Mouse (Mus musculus) naive thymus-derived CD4-positive, alpha-beta T cell, adult 2 months (primary cell): ENCODE measurements around the gene St7l.

Experiments
- DNase-seq: peaks from one replicate; pipeline ENCODE4 v3.0.0-alpha.2; 2011; ENCODE audit warnings: low read depth

The St7l gene

DNA sequence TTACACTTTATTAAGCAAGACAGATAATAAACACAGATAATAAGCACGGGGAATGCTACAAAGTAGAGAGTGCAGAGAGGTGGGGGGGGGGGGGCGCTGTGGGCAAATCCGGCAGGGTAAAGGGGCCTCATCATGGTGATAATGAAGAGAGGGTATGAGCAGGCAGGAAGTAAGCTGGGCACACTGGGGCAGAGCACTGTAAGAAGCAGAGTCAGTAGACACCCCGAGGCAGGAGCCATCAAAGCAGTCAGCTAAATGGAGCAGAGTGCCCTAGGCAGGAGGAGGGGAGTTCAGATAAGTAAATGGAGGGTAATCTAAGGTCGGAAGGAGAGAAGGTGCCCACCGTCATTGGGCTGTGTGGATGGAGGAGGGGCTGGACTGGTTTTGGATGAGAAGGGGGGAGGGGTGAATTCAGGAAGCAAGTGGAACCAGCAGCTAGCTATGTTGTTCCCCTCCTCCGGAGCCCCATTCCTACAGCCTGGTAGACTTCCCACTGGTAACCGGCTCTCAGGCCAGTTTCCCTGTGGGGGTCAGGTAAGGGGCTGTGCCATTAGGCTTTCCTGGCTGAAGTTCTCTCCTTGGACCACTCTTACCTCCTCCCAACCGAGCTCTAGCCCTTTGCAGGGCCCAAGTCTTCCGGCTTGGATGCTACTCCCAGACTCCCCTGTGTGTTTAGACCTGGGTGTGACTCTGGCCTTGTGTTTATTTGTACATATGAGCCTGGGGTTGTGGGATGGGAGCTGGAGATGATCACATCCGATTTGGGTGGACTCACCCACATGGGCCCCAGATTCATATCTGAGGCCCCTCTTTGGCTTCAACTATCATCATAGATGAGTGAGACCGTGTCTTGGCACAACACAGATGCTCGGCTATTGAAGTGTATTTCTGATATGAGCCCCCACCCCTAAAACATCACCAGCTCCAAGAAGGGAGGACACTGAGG, 99.8 kb downstream of the St7l start:
- DNase-seq = peak; percentile 65

DNA sequence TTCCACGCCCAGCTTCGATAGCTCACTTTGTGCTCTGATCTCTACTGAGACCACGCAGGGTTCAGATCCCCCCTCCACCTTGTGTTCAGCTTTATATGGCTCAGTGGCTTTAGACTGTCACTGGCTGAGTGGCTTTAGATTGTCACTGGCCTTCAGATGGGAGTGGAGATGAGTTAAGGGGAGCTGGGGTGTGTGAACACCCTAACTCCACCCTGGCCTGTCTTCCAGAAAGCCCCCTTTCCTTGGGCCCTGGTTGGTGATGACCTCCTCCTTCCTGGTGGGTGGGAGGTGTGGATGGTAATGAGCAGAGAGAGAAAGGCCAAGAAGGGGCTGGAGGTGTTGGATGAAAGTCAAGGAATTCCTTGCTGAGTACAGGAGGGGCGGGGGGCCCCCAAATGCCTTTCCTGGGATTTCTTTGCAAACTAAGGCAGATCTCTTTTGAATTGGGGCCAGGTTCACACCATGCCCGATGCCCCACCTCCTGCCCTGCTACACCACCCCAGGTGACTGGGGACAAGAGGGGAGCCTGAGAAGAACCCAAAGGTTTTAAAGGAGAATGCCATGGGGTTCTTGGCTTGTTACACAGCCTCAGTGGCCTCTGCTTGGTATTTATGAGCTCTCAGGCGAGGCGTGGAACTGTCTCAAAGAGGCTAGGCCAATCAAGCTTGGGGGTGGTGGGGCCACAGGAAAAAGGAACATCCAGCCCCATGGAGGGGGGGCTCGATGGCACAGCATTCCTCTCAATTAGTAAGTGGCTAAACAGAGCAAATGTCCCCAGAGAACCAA, 101.5 kb downstream of the St7l start:
- DNase-seq = no peak

DNA sequence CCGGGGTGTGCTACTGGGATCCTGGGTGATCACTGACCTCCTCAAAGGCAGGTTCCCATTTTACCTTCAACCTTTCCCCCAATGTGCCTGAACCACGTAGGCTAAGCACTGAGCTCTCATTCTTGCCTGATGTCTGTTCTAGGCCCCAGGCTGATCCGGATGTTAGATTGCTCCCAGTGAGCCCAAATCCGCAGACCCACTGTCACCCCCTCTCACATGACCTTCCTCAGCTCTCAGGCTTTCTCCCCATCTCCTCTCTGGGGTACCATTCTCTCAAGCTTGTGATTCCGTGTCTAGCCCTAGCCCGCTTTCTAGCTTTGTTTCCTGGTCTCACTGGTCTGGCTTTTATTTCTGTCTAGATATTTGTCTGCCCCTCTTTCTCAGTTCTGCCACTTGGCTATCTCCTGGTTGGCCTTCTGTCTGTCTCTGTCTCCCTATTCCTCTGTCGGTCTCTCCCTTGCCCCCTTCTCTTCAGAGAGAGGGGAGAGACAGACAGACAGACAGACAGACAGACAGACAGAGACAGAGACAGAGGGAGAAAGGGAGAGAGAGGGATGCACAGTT, 102.3 kb downstream of the St7l start:
- no peak for DNase-seq

DNA sequence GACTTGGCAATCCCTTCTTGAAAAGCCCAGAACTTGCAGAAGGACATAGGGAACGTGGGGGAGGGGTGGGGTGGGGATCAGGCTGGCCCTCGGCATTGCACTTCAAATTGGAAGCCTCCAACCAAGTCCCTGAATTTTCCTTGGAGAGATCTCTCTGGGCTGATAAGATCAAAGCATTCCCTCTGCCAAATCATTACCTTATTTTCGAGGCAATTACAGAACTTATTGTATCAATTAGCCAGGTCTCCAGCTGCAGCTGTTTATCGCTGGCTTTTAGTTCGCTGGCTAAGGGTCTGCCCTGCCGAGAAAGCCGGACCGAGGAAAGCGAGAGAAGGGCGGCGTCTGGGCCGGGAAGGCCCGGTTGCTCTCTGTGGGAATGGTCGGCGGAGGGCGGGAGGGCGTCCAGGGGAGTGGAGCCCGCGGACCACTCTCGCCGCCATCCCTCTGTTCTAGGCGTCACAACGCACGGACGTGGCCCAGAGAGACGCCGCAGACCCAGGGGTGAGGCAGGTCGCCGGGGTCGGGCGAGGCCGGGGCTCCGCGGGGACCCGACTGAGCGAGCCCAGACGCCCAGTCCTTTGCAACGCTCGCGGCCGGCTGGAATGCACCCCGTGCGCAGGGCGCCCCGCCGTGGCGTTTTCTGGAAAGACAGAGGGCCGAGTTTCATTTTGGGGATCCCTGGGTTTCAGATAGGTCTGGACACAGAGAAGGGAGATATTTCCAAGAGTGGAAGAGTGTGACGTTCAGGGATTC, 103.9 kb downstream of the St7l start:
- DNase-seq = peak; percentile 72
